Mouse (Mus musculus) heart, postnatal 0 days (tissue): ENCODE data around the gene Zfp950.

ENCODE experiments used
- CTCF ChIP-seq: IDR thresholded peaks from 2 replicates; pipeline ENCODE4 v1.5.1; 2016; ENCODE audit warnings: antibody characterized with exemption, control low read depth, low read depth
- EP300 ChIP-seq: IDR thresholded peaks from 2 replicates; pipeline ENCODE4 v1.6.1; 2016; ENCODE audit warnings: antibody characterized with exemption, low read depth

GRCm38 (mm10) chr19:61051151-61051550, 89.5 kb downstream of the Zfp950 start:
- TF ChIP-seq CTCF (no peak), EP300 (no peak)
